ENCODE assay signal across 9 mouse cellular contexts in genomic region chr2:154455776-154456175, GRCm38 (mm10). TPM values are rescaled to one million over a fixed set of nuclear protein-coding genes. Genes with fewer than 3 reads are reported as not detected.
DNase-seq lines count a peak whose midpoint lies in the region; ATAC-seq and TF ChIP-seq lines count a peak whose summit lies in the region.
"Had no signal": no experiment of that assay in that cellular context is flagged by ENCODE, and none has a peak within 500 bp of the region (broad histone marks: within the 10 kb centered on the region; RNA-seq: fewer than 3 reads in every experiment).

No protein-coding gene starts in this region.

- peak overlapping the region; percentile 15; the same call in 1 of the 2 replicates for H3K4me3 ChIP-seq in G1E (ENCODE audit: low read depth, low read length)
- peak overlapping the region; percentile 53 for H3K4me3 ChIP-seq in gastrocnemius, adult 2 months
- no peak overlapping the region for H3K4me3 ChIP-seq in hindbrain, postnatal 0 days (ENCODE audit: low read length)
- H3K4me3 ChIP-seq in liver, postnatal 0 days (ENCODE audit: low read depth, low read length): no peak overlapping the region
- no peak overlapping the region for H3K4me3 ChIP-seq in stomach, postnatal 0 days (ENCODE audit: low read depth, low read length)

- intact Hi-C loops in gastrocnemius, adult 2 months (cut with DNase I): no loop called here

- peaks cover 19% of the 10 kb centered on the region for H3K36me3 ChIP-seq in G1E (replicated peaks)
- H3K36me3 ChIP-seq in hindbrain, postnatal 0 days (ENCODE audit: insufficient read depth, low read length): no peaks in the 10 kb centered on the region
- no peaks in the 10 kb centered on the region for H3K36me3 ChIP-seq in liver, postnatal 0 days (replicated peaks; ENCODE audit: insufficient read depth, low read length)
- no peaks in the 10 kb centered on the region for H3K36me3 ChIP-seq in stomach, postnatal 0 days (ENCODE audit: control insufficient read depth, insufficient read depth, low read length)

- peak; percentile 45 for DNase-seq in embryo, embryonic 10 days (ENCODE audit: low spot score)
- DNase-seq in embryo, embryonic 9.5 days (ENCODE audit: extremely low spot score): no peak
- peak; percentile 31 for DNase-seq in G1E (ENCODE audit: low spot score)
- DNase-seq in gastrocnemius, adult 2 months: peak; percentile 30
- peak; percentile 54 for DNase-seq in hindbrain, postnatal 0 days (ENCODE audit: low spot score)
- DNase-seq in liver, postnatal 0 days: no peak
- DNase-seq in stomach, postnatal 0 days (ENCODE audit: low spot score): no peak
- DNase-seq in urinary bladder, postnatal 10 days (ENCODE audit: low spot score): no peak

- H3K9me3 ChIP-seq in G1E (replicated peaks): no peaks in the 10 kb centered on the region
- H3K9me3 ChIP-seq in hindbrain, postnatal 0 days (ENCODE audit: low read length): no peaks in the 10 kb centered on the region
- H3K9me3 ChIP-seq in liver, postnatal 0 days (ENCODE audit: low read length): no peaks in the 10 kb centered on the region
- H3K9me3 ChIP-seq in stomach, postnatal 0 days (ENCODE audit: control insufficient read depth, low read length): no peaks in the 10 kb centered on the region

- TF ChIP-seq CTCF in G1E (IDR thresholded peaks at IDR 0.05; ENCODE audit: low read depth, low read length): no peak
- no peak for TF ChIP-seq CTCF in gastrocnemius, adult 2 months (IDR thresholded peaks at IDR 0.05)
- no peak for TF ChIP-seq CTCF in hindbrain, postnatal 0 days (IDR thresholded peaks at IDR 0.05; ENCODE audit: low read depth)
- no peak for TF ChIP-seq CTCF in liver, postnatal 0 days (IDR thresholded peaks at IDR 0.05; ENCODE audit: low read depth)
- no peak for TF ChIP-seq CTCF in stomach, postnatal 0 days (IDR thresholded peaks at IDR 0.05; ENCODE audit: low read depth)

- peaks cover 57% of the 10 kb centered on the region for H3K4me1 ChIP-seq in G1E (ENCODE audit: insufficient read depth, low read depth, low read length)
- H3K4me1 ChIP-seq in hindbrain, postnatal 0 days (ENCODE audit: insufficient read depth, low read length): no peaks in the 10 kb centered on the region
- peaks cover 13% of the 10 kb centered on the region; the same call in 1 of the 2 replicates for H3K4me1 ChIP-seq in liver, postnatal 0 days (ENCODE audit: insufficient read depth)
- H3K4me1 ChIP-seq in stomach, postnatal 0 days (replicated peaks; ENCODE audit: control insufficient read depth, insufficient read depth): no peaks in the 10 kb centered on the region

- H3K9ac ChIP-seq in hindbrain, postnatal 0 days (replicated peaks; ENCODE audit: low read length): no peak overlapping the region
- no peak overlapping the region for H3K9ac ChIP-seq in liver, postnatal 0 days (replicated peaks)
- no peak overlapping the region for H3K9ac ChIP-seq in stomach, postnatal 0 days (ENCODE audit: low read length)

- ATAC-seq in G1E (ENCODE audit: extremely low read depth, insufficient number of reproducible peaks, low FRiP score, poor library complexity, severe bottlenecking): peak; percentile 59; the same call in 1 of the 2 replicates
- no peak for ATAC-seq in hindbrain, postnatal 0 days
- ATAC-seq in liver, postnatal 0 days: no peak
- ATAC-seq in stomach, postnatal 0 days (ENCODE audit: low FRiP score, low TSS enrichment): 0 out of 2 replicates have a peak, but pooled peaks have one; percentile 8

- no peak overlapping the region for H3K4me2 ChIP-seq in hindbrain, postnatal 0 days (ENCODE audit: low read depth, low read length)
- H3K4me2 ChIP-seq in liver, postnatal 0 days (ENCODE audit: low read depth, low read length): peak overlapping the region; percentile 14; the same call in 1 of the 2 replicates
- H3K4me2 ChIP-seq in stomach, postnatal 0 days (replicated peaks; ENCODE audit: low read depth): peak overlapping the region; percentile 33; the same call in 1 of the 2 replicates

- H3K27ac ChIP-seq in gastrocnemius, adult 2 months: peak overlapping the region; percentile 59
- peak overlapping the region; percentile 7 for H3K27ac ChIP-seq in hindbrain, postnatal 0 days
- no peak overlapping the region for H3K27ac ChIP-seq in liver, postnatal 0 days (ENCODE audit: low read depth)
- H3K27ac ChIP-seq in stomach, postnatal 0 days (replicated peaks): peak overlapping the region; percentile 35

- no peak for TF ChIP-seq EP300 in liver, postnatal 0 days (IDR thresholded peaks at IDR 0.05; ENCODE audit: low read depth)
- no peak for TF ChIP-seq EP300 in stomach, postnatal 0 days (optimal IDR thresholded peaks at IDR 0.05)

- WGBS in hindbrain, postnatal 0 days: 33% methylated on average over 5 of the region's 5 CpGs
- WGBS in liver, postnatal 0 days (ENCODE audit: insufficient replicate concordance): 41% methylated on average over 5 of the region's 5 CpGs
- WGBS in stomach, postnatal 0 days: 30% methylated on average over 5 of the region's 5 CpGs

- no peaks in the 10 kb centered on the region for H3K27me3 ChIP-seq in G1E (ENCODE audit: insufficient read depth, low read length)
- no peaks in the 10 kb centered on the region for H3K27me3 ChIP-seq in hindbrain, postnatal 0 days (ENCODE audit: insufficient read depth, low read length)
- no peaks in the 10 kb centered on the region for H3K27me3 ChIP-seq in liver, postnatal 0 days (ENCODE audit: insufficient read depth, low read length)
- H3K27me3 ChIP-seq in stomach, postnatal 0 days (ENCODE audit: control insufficient read depth, insufficient read depth, low read length): no peaks in the 10 kb centered on the region
- H3K27me3 ChIP-seq: CH12.LX had no signal

RNA-seq across cellular contexts. Expression of gene Cbfa2t2, which starts 19.5 kb away (rescaled TPM):
- total RNA-seq in G1E (2014; fragmentation: Nextera tagmentation) (29.8 and 34.6 TPM in 2 replicates), G1E (2017) (13.4 and 13.7 TPM in 2 replicates)
- polyA plus RNA-seq in G1E (2012): 7.3 and 7.8 TPM in 2 replicates
- 10 to 100 TPM; 13.4 to 17.9 TPM for total RNA-seq in gastrocnemius, adult 2 months (2021)
- 48.3 and 51.7 TPM in 2 replicates for total RNA-seq in hindbrain, postnatal 0 days (2014; rRNA removed)
- 31.6 and 33.4 TPM in 2 replicates for polyA plus RNA-seq in hindbrain, postnatal 0 days (2015; fragmentation: Nextera tagmentation; extraction: Ambion mirVana)
- polyA plus RNA-seq in liver, postnatal 0 days (2015; fragmentation: Nextera tagmentation; extraction: Ambion mirVana): 3.9 and 6.0 TPM in 2 replicates
- 10.3 and 10.4 TPM in 2 replicates for polyA plus RNA-seq in stomach, postnatal 0 days (2015; fragmentation: Nextera tagmentation; extraction: Ambion mirVana)

RNA-seq across cellular contexts. Expression of gene Snta1, which starts 47.9 kb away (rescaled TPM):
- total RNA-seq in G1E (2014; fragmentation: Nextera tagmentation): not detected in 2 replicates
- total RNA-seq in G1E (2017): not detected in 2 replicates
- polyA plus RNA-seq in G1E (2012): not detected in 2 replicates
- 100 to 1,000 TPM; 245 to 247 TPM for total RNA-seq in gastrocnemius, adult 2 months (2021)
- total RNA-seq in hindbrain, postnatal 0 days (2014; rRNA removed): 40.4 and 41.1 TPM in 2 replicates
- polyA plus RNA-seq in hindbrain, postnatal 0 days (2015; fragmentation: Nextera tagmentation; extraction: Ambion mirVana): 20.0 and 20.1 TPM in 2 replicates
- 4.7 and 6.0 TPM in 2 replicates for polyA plus RNA-seq in liver, postnatal 0 days (2015; fragmentation: Nextera tagmentation; extraction: Ambion mirVana)
- 6.7 and 7.2 TPM in 2 replicates for polyA plus RNA-seq in stomach, postnatal 0 days (2015; fragmentation: Nextera tagmentation; extraction: Ambion mirVana)
- total RNA-seq: CH12.LX had no signal

Comparison
In these comparisons a context has a peak if more than half of its experiments do, and no peak if none do; other contexts are left out.
1. DNase-seq: peak in embryo, embryonic 10 days (single experiment), G1E (single experiment), gastrocnemius, adult 2 months (single experiment) and hindbrain, postnatal 0 days (single experiment); none in embryo, embryonic 9.5 days (single experiment), liver, postnatal 0 days (single experiment), stomach, postnatal 0 days (single experiment) and urinary bladder, postnatal 10 days (single experiment).
2. ATAC-seq: peak in G1E (single experiment) and stomach, postnatal 0 days (single experiment); none in hindbrain, postnatal 0 days (single experiment) and liver, postnatal 0 days (single experiment).
3. H3K4me3 ChIP-seq: peak in G1E (single experiment) and gastrocnemius, adult 2 months (single experiment); none in hindbrain, postnatal 0 days (single experiment), liver, postnatal 0 days (single experiment) and stomach, postnatal 0 days (single experiment).